Mouse (Mus musculus) frontal cortex, postnatal 36 days (tissue): ENCODE measurements around the gene Ncor2.
A peak's percentile ranks its signal among the peaks of the same experiment; 100 is the strongest.

Experiments
- DNase-seq, 2 experiments: peaks; one replicate each; pipeline ENCODE4 v3.0.0; 2022; ENCODE audit warnings: low spot score in 2 of 2

The Ncor2 gene

GRCm38 (mm10) chr5:125127920-125128319, 51.1 kb downstream of the Ncor2 start:
- no peak for DNase-seq

GRCm38 (mm10) chr5:125127426-125127825, 51.6 kb downstream of the Ncor2 start:
- DNase-seq = no peak

GRCm38 (mm10) chr5:125125966-125126464, 53.0 kb downstream of the Ncor2 start:
- DNase-seq = no peak

- no peak for DNase-seq
Measured at GRCm38 (mm10) chr5:125125219-125125618, 53.8 kb downstream of the Ncor2 start.

GRCm38 (mm10) chr5:125124002-125124401, 55.0 kb downstream of the Ncor2 start:
- no peak for DNase-seq

- no peak for DNase-seq
Measured at GRCm38 (mm10) chr5:125123206-125123605, 55.8 kb downstream of the Ncor2 start.

GRCm38 (mm10) chr5:125122546-125122945, 56.5 kb downstream of the Ncor2 start:
- DNase-seq = no peak

- DNase-seq = no peak
Measured at GRCm38 (mm10) chr5:125122049-125122448, 57.0 kb downstream of the Ncor2 start.

GRCm38 (mm10) chr5:125120517-125121303, 58.3 kb downstream of the Ncor2 start:
- no peak for DNase-seq

GRCm38 (mm10) chr5:125117238-125117637, 61.8 kb downstream of the Ncor2 start:
- no peak for DNase-seq

- no peak for DNase-seq
Measured at GRCm38 (mm10) chr5:125113029-125113428, 66.0 kb downstream of the Ncor2 start.

- no peak for DNase-seq
Measured at GRCm38 (mm10) chr5:125112588-125112987, 66.4 kb downstream of the Ncor2 start.

- DNase-seq = no peak
Measured at GRCm38 (mm10) chr5:125111137-125111536, 67.9 kb downstream of the Ncor2 start.

GRCm38 (mm10) chr5:125110722-125111121, 68.3 kb downstream of the Ncor2 start:
- DNase-seq = no peak

GRCm38 (mm10) chr5:125110196-125110595, 68.8 kb downstream of the Ncor2 start:
- DNase-seq = no peak

- peak in 1 of 2 experiments; percentile 51 for DNase-seq
Measured at GRCm38 (mm10) chr5:125107011-125107651, 71.9 kb downstream of the Ncor2 start.

GRCm38 (mm10) chr5:125106191-125106590, 72.8 kb downstream of the Ncor2 start:
- peak in 1 of 2 experiments; percentile 46 for DNase-seq

- no peak for DNase-seq
Measured at GRCm38 (mm10) chr5:125104841-125105240, 74.2 kb downstream of the Ncor2 start.

GRCm38 (mm10) chr5:125103396-125103795, 75.6 kb downstream of the Ncor2 start:
- DNase-seq = no peak

GRCm38 (mm10) chr5:125102907-125103306, 76.1 kb downstream of the Ncor2 start:
- DNase-seq = no peak

GRCm38 (mm10) chr5:125102352-125102751, 76.7 kb downstream of the Ncor2 start:
- DNase-seq = no peak

- DNase-seq = peak in 1 of 2 experiments; percentile 34
Measured at GRCm38 (mm10) chr5:125099785-125100350, 79.2 kb downstream of the Ncor2 start.

- no peak for DNase-seq
Measured at GRCm38 (mm10) chr5:125098692-125099091, 80.3 kb downstream of the Ncor2 start.
